Mouse (Mus musculus) mesoderm, embryonic 11.5 days (tissue): ENCODE measurements around the gene Incenp.
"Not testable (repeated sequence)": the region's sequence is repeated elsewhere in the genome, so short reads cannot be mapped to it uniquely, and the experiment has no call there.

Experiments used
- DNase-seq: peaks from one replicate; pipeline ENCODE4 v3.0.0-alpha.2; 2012; ENCODE audit warnings: low read depth, low spot score

The Incenp gene

GRCm38 (mm10) chr19:9918176-9918861, 19.0 kb upstream of the Incenp start:
- no peak for DNase-seq

GRCm38 (mm10) chr19:9917727-9918126, 18.4 kb upstream of the Incenp start:
- no peak for DNase-seq

GRCm38 (mm10) chr19:9915935-9916334, 16.6 kb upstream of the Incenp start:
- DNase-seq, result peak; percentile 81

GRCm38 (mm10) chr19:9914346-9914745, 15.0 kb upstream of the Incenp start:
- no peak for DNase-seq

- no peak for DNase-seq
These were observed 14.4 kb upstream of the Incenp start for GRCm38 (mm10) chr19:9913784-9914183.

GRCm38 (mm10) chr19:9911314-9911754, 12.0 kb upstream of the Incenp start:
- peak; percentile 77 for DNase-seq

- no peak for DNase-seq
These were observed 10.0 kb upstream of the Incenp start for GRCm38 (mm10) chr19:9909351-9909750.

- not testable (repeated sequence) for DNase-seq
These were observed 1.3 kb upstream of the Incenp start for GRCm38 (mm10) chr19:9900696-9901095.

GRCm38 (mm10) chr19:9899780-9900146, 412 bp upstream of the Incenp start:
- DNase-seq, result no peak

- DNase-seq, result peak; percentile 13
These were observed 848 bp downstream of the Incenp start for GRCm38 (mm10) chr19:9898339-9899066.

- DNase-seq, result no peak
These were observed 3.3 kb downstream of the Incenp start for GRCm38 (mm10) chr19:9896067-9896466.

- no peak for DNase-seq
These were observed 12.6 kb downstream of the Incenp start for GRCm38 (mm10) chr19:9886771-9887170.

GRCm38 (mm10) chr19:9886348-9886747, 13.0 kb downstream of the Incenp start:
- DNase-seq, result no peak

GRCm38 (mm10) chr19:9878186-9878835, 21.0 kb downstream of the Incenp start:
- no peak for DNase-seq

- DNase-seq, result no peak
These were observed 33.9 kb downstream of the Incenp start for GRCm38 (mm10) chr19:9865466-9865865.

- DNase-seq, result no peak
These were observed 34.5 kb downstream of the Incenp start for GRCm38 (mm10) chr19:9864856-9865255.

- not testable (repeated sequence) for DNase-seq
These were observed 38.5 kb downstream of the Incenp start for GRCm38 (mm10) chr19:9860821-9861220.

- not testable (repeated sequence) for DNase-seq
These were observed 49.8 kb downstream of the Incenp start for GRCm38 (mm10) chr19:9849368-9850075.

GRCm38 (mm10) chr19:9847262-9847661, 52.1 kb downstream of the Incenp start, which contains the start of gene Scgb2a2:
Scgb2a2 (plus strand) TSS chr19:9847562.
- no peak for DNase-seq

GRCm38 (mm10) chr19:9837341-9837715, 62.0 kb downstream of the Incenp start:
- DNase-seq, result no peak

GRCm38 (mm10) chr19:9836581-9837340, 62.6 kb downstream of the Incenp start:
- DNase-seq, result not testable (repeated sequence)
